Mouse (Mus musculus) hindbrain, embryonic 11.5 days (tissue): Measurements from ENCODE around the gene Sema3e. TPM values are rescaled to one million over a fixed set of nuclear protein-coding genes. Genes with fewer than 3 reads are reported as not detected.

Source experiments
- ATAC-seq: fragments of 200-750 bp; cut with Nextera tagmentation; 2 replicates; pipeline ENCODE4 v1.8.0; 2017; ENCODE audit warnings: mild to moderate bottlenecking, moderate TSS enrichment, moderate library complexity; ENCODE audit not compliant: low FRiP score
- DNase-seq: peaks from one replicate; pipeline ENCODE4 v3.0.0-alpha.2; 2015; ENCODE audit warnings: low spot score
- H3K27ac ChIP-seq: fragments of 300-500 bp; sonication (generic); 2 replicates; pipeline ENCODE4 v1.5.1; 2014; ENCODE audit warnings: mild to moderate bottlenecking, low read depth, low read length
- H3K27me3 ChIP-seq: fragments of 300-500 bp; sonication (generic); 2 replicates; pipeline ENCODE4 v1.6.1; 2014; ENCODE audit warnings: mild to moderate bottlenecking, low read length, moderate library complexity, mixed read lengths; ENCODE audit not compliant: control insufficient read depth, insufficient read depth
- H3K36me3 ChIP-seq: fragments of 300-500 bp; sonication (generic); 2 replicates; pipeline ENCODE4 v1.6.1; 2014; ENCODE audit warnings: mild to moderate bottlenecking, low read length, moderate library complexity, mixed read lengths; ENCODE audit not compliant: control insufficient read depth, insufficient read depth
- H3K4me1 ChIP-seq: fragments of 300-500 bp; sonication (generic); replicated peaks from 2 replicates; pipeline ENCODE4 v1.6.1; 2014; ENCODE audit warnings: low read length, mixed read lengths; ENCODE audit not compliant: control insufficient read depth, insufficient read depth
- H3K4me2 ChIP-seq: fragments of 300-500 bp; sonication (generic); replicated peaks from 2 replicates; pipeline ENCODE4 v1.6.1; 2014; ENCODE audit warnings: mild to moderate bottlenecking, low read depth, low read length
- H3K4me3 ChIP-seq: fragments of 300-500 bp; sonication (generic); 2 replicates; pipeline ENCODE4 v1.5.1; 2014; ENCODE audit warnings: low read depth, low read length
- H3K9ac ChIP-seq: fragments of 300-500 bp; sonication (generic); 2 replicates; pipeline ENCODE4 v1.6.1; 2014; ENCODE audit warnings: low read depth, low read length
- H3K9me3 ChIP-seq: fragments of 300-500 bp; sonication (generic); 2 replicates; pipeline ENCODE4 v1.6.1; 2016; ENCODE audit warnings: low read length; ENCODE audit not compliant: control insufficient read depth
- WGBS: fragments of 180-500 bp; shearing (Covaris S2); extraction: QIAGEN DNeasy Blood & Tissue Kit; methylation state at CpG from one replicate; pipeline ENCODE4 v1.1.7; 2014; 5-methylcytosine and 5-hydroxymethylcytosine counted together
- polyA plus RNA-seq: library from polyadenylated mRNA; unstranded; fragments of >200 nt; fragmentation: Nextera tagmentation; extraction: Ambion mirVana; gene quantifications from 2 replicates; pipeline ENCODE4 v1.2.1, GENCODE M21; 2014

Gene Sema3e
- polyA plus RNA-seq, 1 experiment from 2014 or later = 2.1 TPM

DNA sequence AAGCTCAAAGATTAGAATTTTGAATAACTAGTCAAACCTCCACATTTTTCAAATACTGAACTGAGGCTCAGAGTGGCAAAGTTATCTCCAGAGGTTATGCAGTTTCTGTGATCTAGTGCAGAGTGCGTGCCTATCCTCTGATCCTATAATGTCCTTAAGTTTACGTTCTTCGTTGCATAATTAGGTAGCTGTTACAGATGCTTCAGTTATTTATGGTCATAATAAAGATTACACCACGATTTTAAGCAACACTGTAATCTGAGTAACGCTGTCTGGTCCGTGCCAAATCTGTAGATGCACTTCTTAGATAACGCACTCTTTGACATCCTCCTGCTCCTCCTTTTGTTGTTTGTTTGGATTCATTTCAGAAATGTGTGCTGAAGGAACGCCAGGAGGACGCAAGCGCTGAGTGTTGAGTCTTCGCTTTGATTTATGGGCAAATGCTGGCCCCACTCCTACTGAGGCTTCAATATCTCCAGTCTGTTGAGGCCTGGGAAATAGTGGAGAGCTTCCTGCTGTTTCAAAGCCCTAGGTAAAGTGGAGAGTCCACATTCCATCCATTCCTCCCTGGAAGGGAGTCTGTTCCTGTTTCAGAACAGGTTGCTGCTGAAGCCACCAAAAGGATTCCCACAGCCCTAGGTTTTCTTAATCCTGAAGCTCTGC, 32.2 kb upstream of the Sema3e start:
- WGBS = 68% methylated on average over 11 of the region's 11 CpGs
- no peaks in the 10 kb centered on the region for H3K4me1 ChIP-seq
- ATAC-seq = no peak
- no peak overlapping the region for H3K4me3 ChIP-seq
- DNase-seq = no peak
- no peak overlapping the region for H3K9ac ChIP-seq
- no peak overlapping the region for H3K27ac ChIP-seq
- H3K27me3 ChIP-seq = no peaks in the 10 kb centered on the region
- no peaks in the 10 kb centered on the region for H3K36me3 ChIP-seq
- H3K9me3 ChIP-seq = no peaks in the 10 kb centered on the region
- H3K4me2 ChIP-seq = no peak overlapping the region

DNA sequence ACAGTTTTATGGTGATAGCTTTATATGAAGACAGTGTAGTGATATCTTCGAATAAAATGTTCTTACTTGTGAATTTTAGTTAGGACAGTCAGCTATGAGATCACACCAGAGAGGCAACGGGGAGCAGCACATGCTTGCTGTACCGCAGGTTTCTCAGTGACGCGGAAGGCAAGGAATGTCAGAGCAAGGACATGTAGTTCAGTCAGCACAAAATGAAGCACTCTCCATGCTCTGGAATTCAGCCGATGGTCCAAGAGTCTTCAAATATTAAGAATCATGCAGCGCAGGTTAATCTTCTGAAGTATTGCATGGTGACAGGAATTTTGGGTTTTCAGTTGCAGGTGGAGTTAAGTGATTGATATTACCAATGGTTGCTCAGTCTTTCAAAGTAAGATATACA, 3.3 kb downstream of the Sema3e start:
- H3K4me2 ChIP-seq = no peak overlapping the region

GRCm38 (mm10) chr5:14030796-14031195, 5.7 kb downstream of the Sema3e start:
- Histone ChIP-seq H3K27ac (no peak overlapping the region), H3K27me3 (no peaks in the 10 kb centered on the region), H3K4me2 (no peak overlapping the region), H3K9ac (no peak overlapping the region), H3K36me3 (no peaks in the 10 kb centered on the region), H3K4me1 (no peaks in the 10 kb centered on the region), H3K9me3 (no peaks in the 10 kb centered on the region), H3K4me3 (no peak overlapping the region)
- ATAC-seq = no peak
- 85% methylated on average over 1 of the region's 1 CpGs for WGBS
- DNase-seq = no peak

More for the DNA sequence above, 3.3 kb downstream of the Sema3e start:
- Histone ChIP-seq H3K36me3 (no peaks in the 10 kb centered on the region), H3K27ac (no peak overlapping the region), H3K9ac (no peak overlapping the region), H3K27me3 (no peaks in the 10 kb centered on the region), H3K9me3 (no peaks in the 10 kb centered on the region), H3K4me3 (no peak overlapping the region), H3K4me1 (no peaks in the 10 kb centered on the region)
- DNase-seq = no peak
- 92% methylated on average over 7 of the region's 7 CpGs for WGBS
- ATAC-seq = no peak

DNA sequence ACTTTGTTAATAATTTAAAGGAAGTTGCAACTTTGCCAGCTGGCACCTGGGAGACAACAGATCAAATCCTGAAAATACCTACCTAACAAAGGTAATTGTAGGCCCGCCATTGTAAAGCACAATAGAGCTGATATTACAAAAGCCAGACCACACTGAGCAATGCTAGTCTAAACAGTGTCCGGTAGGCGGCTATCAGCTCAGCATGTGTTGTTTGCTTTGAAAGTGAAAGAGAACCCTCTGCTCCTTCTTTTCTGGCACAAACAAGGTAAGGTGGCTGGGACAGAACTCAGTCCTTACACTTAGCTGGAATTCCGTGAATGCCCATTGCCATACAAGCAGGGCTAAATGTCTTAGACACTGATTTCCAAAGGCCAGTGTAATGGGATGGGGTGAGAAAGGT, 7.0 kb downstream of the Sema3e start:
- no peak for ATAC-seq
- DNase-seq = peak; percentile 6
- no peaks in the 10 kb centered on the region for H3K27me3 ChIP-seq
- H3K4me2 ChIP-seq = no peak overlapping the region
- H3K9ac ChIP-seq = no peak overlapping the region
- no peaks in the 10 kb centered on the region for H3K9me3 ChIP-seq
- 22% methylated on average over 4 of the region's 4 CpGs for WGBS
- no peaks in the 10 kb centered on the region for H3K4me1 ChIP-seq
- H3K27ac ChIP-seq = no peak overlapping the region
- H3K4me3 ChIP-seq = no peak overlapping the region
- H3K36me3 ChIP-seq = no peaks in the 10 kb centered on the region

GRCm38 (mm10) chr5:14033302-14033701, 8.2 kb downstream of the Sema3e start:
- DNase-seq (no peak), ATAC-seq (no peak)

GRCm38 (mm10) chr5:14038813-14039496, 13.9 kb downstream of the Sema3e start:
- no peaks in the 10 kb centered on the region for H3K4me1 ChIP-seq
- H3K9me3 ChIP-seq = no peaks in the 10 kb centered on the region
- no peaks in the 10 kb centered on the region for H3K36me3 ChIP-seq
- ATAC-seq = peak; percentile 92
- H3K27ac ChIP-seq = no peak overlapping the region
- no peaks in the 10 kb centered on the region for H3K27me3 ChIP-seq
- H3K9ac ChIP-seq = no peak overlapping the region
- H3K4me3 ChIP-seq = no peak overlapping the region
- WGBS = 13% methylated on average over 9 of the region's 9 CpGs
- no peak overlapping the region for H3K4me2 ChIP-seq
- peak; percentile 65 for DNase-seq

More at GRCm38 (mm10) chr5:14033302-14033701, 8.2 kb downstream of the Sema3e start:
- Histone ChIP-seq H3K27me3 (no peaks in the 10 kb centered on the region), H3K27ac (no peak overlapping the region), H3K4me1 (no peaks in the 10 kb centered on the region), H3K9me3 (no peaks in the 10 kb centered on the region), H3K9ac (no peak overlapping the region), H3K4me2 (no peak overlapping the region), H3K36me3 (no peaks in the 10 kb centered on the region), H3K4me3 (no peak overlapping the region)
- 33% methylated on average over 3 of the region's 3 CpGs for WGBS

- Histone ChIP-seq H3K4me2 (no peak overlapping the region), H3K36me3 (no peaks in the 10 kb centered on the region), H3K4me1 (no peaks in the 10 kb centered on the region), H3K9ac (no peak overlapping the region), H3K27me3 (no peaks in the 10 kb centered on the region), H3K9me3 (no peaks in the 10 kb centered on the region), H3K27ac (no peak overlapping the region), H3K4me3 (no peak overlapping the region)
- ATAC-seq = no peak
- DNase-seq = no peak
- WGBS = 18% methylated on average over 4 of the region's 4 CpGs
These were observed 15.1 kb downstream of the Sema3e start for GRCm38 (mm10) chr5:14040208-14040607.

- DNase-seq (no peak), ATAC-seq (no peak)
- H3K4me3 ChIP-seq = no peak overlapping the region
- H3K4me1 ChIP-seq = no peaks in the 10 kb centered on the region
- no peak overlapping the region for H3K9ac ChIP-seq
- no peaks in the 10 kb centered on the region for H3K36me3 ChIP-seq
- H3K4me2 ChIP-seq = no peak overlapping the region
- H3K27ac ChIP-seq = no peak overlapping the region
- no peaks in the 10 kb centered on the region for H3K27me3 ChIP-seq
- 87% methylated on average over 5 of the region's 5 CpGs for WGBS
- no peaks in the 10 kb centered on the region for H3K9me3 ChIP-seq
These were observed 18.0 kb downstream of the Sema3e start for GRCm38 (mm10) chr5:14043116-14043515.

DNA sequence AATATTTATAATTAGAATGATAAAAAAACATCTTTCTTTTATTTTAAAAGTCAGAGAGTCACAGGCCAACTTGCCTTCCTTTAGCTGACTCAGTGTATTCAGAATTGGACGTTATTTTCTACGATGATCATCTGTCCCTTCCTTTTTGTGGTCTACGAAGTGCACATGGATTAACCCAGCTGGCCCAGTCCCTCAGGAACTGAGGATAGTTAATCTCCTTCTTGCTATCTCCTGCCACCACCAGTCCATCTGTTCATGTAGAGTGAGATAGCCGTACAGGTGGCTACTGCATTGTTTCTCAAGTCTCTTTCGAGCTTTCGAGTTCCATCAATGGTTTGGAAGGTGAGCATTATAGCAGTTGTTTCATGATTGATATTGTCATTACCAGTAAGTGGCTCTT, 18.9 kb downstream of the Sema3e start:
- H3K4me2 ChIP-seq = no peak overlapping the region
- no peaks in the 10 kb centered on the region for H3K9me3 ChIP-seq
- no peak for DNase-seq
- no peak overlapping the region for H3K27ac ChIP-seq
- WGBS = 90% methylated on average over 6 of the region's 6 CpGs
- H3K36me3 ChIP-seq = no peaks in the 10 kb centered on the region
- H3K9ac ChIP-seq = no peak overlapping the region
- H3K27me3 ChIP-seq = no peaks in the 10 kb centered on the region
- ATAC-seq = no peak
- no peaks in the 10 kb centered on the region for H3K4me1 ChIP-seq
- H3K4me3 ChIP-seq = no peak overlapping the region
